Comparison of ENCODE assay signal across 7 mouse cellular contexts in genomic region chr5:137629306-137629721, GRCm38 (mm10). TPM values are rescaled to one million over a fixed set of nuclear protein-coding genes. Genes with fewer than 3 reads are reported as not detected.
A peak's percentile ranks its signal among the peaks of the same experiment; 100 is the strongest.
DNase-seq lines count a peak whose midpoint lies in the region; ATAC-seq lines count a peak whose summit lies in the region.

No protein-coding gene starts in this region.

- H3K4me1 ChIP-seq in erythroblast, embryonic 14.5 days (ENCODE audit: control insufficient read depth) = peaks cover 54% of the 10 kb centered on the region
- H3K4me1 ChIP-seq in kidney, embryonic 14.5 days (ENCODE audit: control insufficient read depth, insufficient read depth, low read length) = peaks cover 38% of the 10 kb centered on the region
- peaks cover 35% of the 10 kb centered on the region for H3K4me1 ChIP-seq in stomach, embryonic 15.5 days

- peak overlapping the region; percentile 93 for H3K27ac ChIP-seq in kidney, embryonic 14.5 days (ENCODE audit: low read depth, low read length)
- peak overlapping the region; percentile 96 for H3K27ac ChIP-seq in stomach, embryonic 15.5 days

- DNase-seq in urinary bladder, postnatal 25 days (ENCODE audit: low spot score) = peak; percentile 53
- DNase-seq in urinary bladder, postnatal 36 days (ENCODE audit: low spot score in 2 of 2) = no peak
- peak; percentile 81 for DNase-seq in lung, postnatal 10 days
- DNase-seq in adipocyte (ENCODE audit: low spot score) = no peak

- H3K4me2 ChIP-seq in kidney, embryonic 14.5 days (replicated peaks; ENCODE audit: low read depth, low read length) = peak overlapping the region; percentile 68
- H3K4me2 ChIP-seq in stomach, embryonic 15.5 days = peak overlapping the region; percentile 87

- H3K9me3 ChIP-seq in erythroblast, embryonic 14.5 days (ENCODE audit: control insufficient read depth, low read length) = no peaks in the 10 kb centered on the region
- H3K9me3 ChIP-seq in kidney, embryonic 14.5 days (ENCODE audit: control insufficient read depth, low read length) = no peaks in the 10 kb centered on the region
- H3K9me3 ChIP-seq in stomach, embryonic 15.5 days = no peaks in the 10 kb centered on the region

- ATAC-seq in kidney, embryonic 14.5 days (ENCODE audit: low FRiP score, low TSS enrichment) = peak; percentile 58
- ATAC-seq in stomach, embryonic 15.5 days (ENCODE audit: insufficient read depth, low FRiP score, low read depth) = peak; percentile 20

- 1% methylated on average over 23 of the region's 23 CpGs for WGBS in kidney, embryonic 14.5 days
- WGBS in stomach, embryonic 15.5 days = under 1% methylated on average over 23 of the region's 23 CpGs

- peaks cover 2% of the 10 kb centered on the region; the same call in 1 of the 2 replicates for H3K27me3 ChIP-seq in erythroblast, embryonic 14.5 days (ENCODE audit: control insufficient read depth)
- H3K27me3 ChIP-seq in kidney, embryonic 14.5 days (ENCODE audit: control insufficient read depth, insufficient read depth, low read length) = no peaks in the 10 kb centered on the region
- no peaks in the 10 kb centered on the region for H3K27me3 ChIP-seq in stomach, embryonic 15.5 days (replicated peaks)

- peak overlapping the region; percentile 99 for H3K4me3 ChIP-seq in erythroblast, embryonic 14.5 days (replicated peaks)
- H3K4me3 ChIP-seq in kidney, embryonic 14.5 days (ENCODE audit: low read length) = peak overlapping the region; percentile 69
- H3K4me3 ChIP-seq in stomach, embryonic 15.5 days (replicated peaks) = peak overlapping the region; percentile 79

- H3K9ac ChIP-seq in kidney, embryonic 14.5 days (ENCODE audit: low read depth, low read length) = peak overlapping the region; percentile 75
- peak overlapping the region; percentile 83 for H3K9ac ChIP-seq in stomach, embryonic 15.5 days

- peaks cover 38% of the 10 kb centered on the region for H3K36me3 ChIP-seq in erythroblast, embryonic 14.5 days (ENCODE audit: control insufficient read depth)
- peaks cover 14% of the 10 kb centered on the region for H3K36me3 ChIP-seq in kidney, embryonic 14.5 days (ENCODE audit: control insufficient read depth, insufficient read depth, low read length)
- H3K36me3 ChIP-seq in stomach, embryonic 15.5 days = peaks cover 15% of the 10 kb centered on the region

RNA-seq across cellular contexts. Expression of gene Gm20605, which starts 0.3 kb away (rescaled TPM):
- polyA plus RNA-seq in erythroblast, embryonic 14.5 days (2012) = 3.8 and 3.9 TPM in 2 replicates
- polyA plus RNA-seq in kidney, embryonic 14.5 days (2014; fragmentation: Nextera tagmentation; extraction: Ambion mirVana) = 5.7 and 12.5 TPM in 2 replicates
- 6.6 and 9.4 TPM in 2 replicates for polyA plus RNA-seq in stomach, embryonic 15.5 days (2015; fragmentation: Nextera tagmentation; extraction: Ambion mirVana)

RNA-seq across cellular contexts. Expression of gene Lrch4, which starts 0.4 kb away (rescaled TPM):
- 6.3 and 7.1 TPM in 2 replicates for polyA plus RNA-seq in erythroblast, embryonic 14.5 days (2012)
- 37.6 and 43.2 TPM in 2 replicates for polyA plus RNA-seq in kidney, embryonic 14.5 days (2014; fragmentation: Nextera tagmentation; extraction: Ambion mirVana)
- polyA plus RNA-seq in stomach, embryonic 15.5 days (2015; fragmentation: Nextera tagmentation; extraction: Ambion mirVana) = 36.0 and 38.5 TPM in 2 replicates

RNA-seq across cellular contexts. Expression of gene Fbxo24, which starts 0.5 kb away (rescaled TPM):
- polyA plus RNA-seq in erythroblast, embryonic 14.5 days (2012) = not detected in 2 replicates
- polyA plus RNA-seq in kidney, embryonic 14.5 days (2014; fragmentation: Nextera tagmentation; extraction: Ambion mirVana) = not detected in 2 replicates
- polyA plus RNA-seq in stomach, embryonic 15.5 days (2015; fragmentation: Nextera tagmentation; extraction: Ambion mirVana) = 0.13 and 0.26 TPM in 2 replicates

RNA-seq across cellular contexts. Expression of gene Sap25, which starts 11.8 kb away (rescaled TPM):
- polyA plus RNA-seq in erythroblast, embryonic 14.5 days (2012) = 5.9 and 11.5 TPM in 2 replicates
- 9.3 and 10.1 TPM in 2 replicates for polyA plus RNA-seq in kidney, embryonic 14.5 days (2014; fragmentation: Nextera tagmentation; extraction: Ambion mirVana)
- 5.8 and 8.9 TPM in 2 replicates for polyA plus RNA-seq in stomach, embryonic 15.5 days (2015; fragmentation: Nextera tagmentation; extraction: Ambion mirVana)

RNA-seq across cellular contexts. Expression of gene Pcolce, which starts 15.7 kb away (rescaled TPM):
- polyA plus RNA-seq in erythroblast, embryonic 14.5 days (2012) = 0.10 and 0.22 TPM in 2 replicates
- 96.0 and 97.6 TPM in 2 replicates for polyA plus RNA-seq in kidney, embryonic 14.5 days (2014; fragmentation: Nextera tagmentation; extraction: Ambion mirVana)
- 112 and 115 TPM in 2 replicates for polyA plus RNA-seq in stomach, embryonic 15.5 days (2015; fragmentation: Nextera tagmentation; extraction: Ambion mirVana)

Comparison
In these comparisons a context has a peak if more than half of its experiments do, and no peak if none do; other contexts are left out.
1. DNase-seq: peak in urinary bladder, postnatal 25 days (single experiment) and lung, postnatal 10 days (single experiment); none in urinary bladder, postnatal 36 days (0 of 2) and adipocyte (single experiment).
2. Peak in every context shown above with its lines, with median percentiles within 50 percentile points of each other: H3K4me3 ChIP-seq.